In the genomic region with DNA sequence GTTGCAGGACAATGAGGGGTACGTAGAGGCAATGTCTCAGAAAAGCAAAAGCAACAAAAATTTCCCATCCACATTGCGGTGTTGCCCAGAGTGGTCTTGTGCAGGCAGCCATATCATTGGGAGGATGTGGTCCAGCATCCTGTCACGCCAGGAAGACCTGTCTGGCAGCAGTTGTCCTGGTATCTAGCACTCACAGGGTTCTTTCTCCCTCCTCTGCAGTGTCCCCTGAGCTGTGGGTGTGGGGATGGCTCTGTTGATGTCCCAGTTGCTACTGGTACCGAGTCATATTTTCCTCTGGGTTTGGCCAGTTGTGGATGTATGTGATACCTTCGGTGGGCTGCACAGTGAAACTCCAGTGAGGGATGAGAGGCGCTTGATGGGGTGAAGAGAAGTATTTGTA, we compare ENCODE assay signal across 20 mouse cellular contexts. TPM values are rescaled to one million over a fixed set of nuclear protein-coding genes. Genes with fewer than 3 reads are reported as not detected.
DNase-seq lines count a peak whose midpoint lies in the region; ATAC-seq and TF ChIP-seq lines count a peak whose summit lies in the region.
"Had no signal": no experiment of that assay in that cellular context is flagged by ENCODE, and none has a peak within 500 bp of the region (broad histone marks: within the 10 kb centered on the region; RNA-seq: fewer than 3 reads in every experiment).

No protein-coding gene starts in this region.

- no peak overlapping the region for H3K4me3 ChIP-seq in liver, embryonic 11.5 days (ENCODE audit: low read depth, low read length)
- no peak overlapping the region for H3K4me3 ChIP-seq in liver, postnatal 0 days (ENCODE audit: low read depth, low read length)
- H3K4me3 ChIP-seq in ES-Bruce4 (ENCODE audit: low read depth, low read length) = peak overlapping the region; percentile 31
- H3K4me3 ChIP-seq in liver, embryonic 15.5 days (replicated peaks) = no peak overlapping the region
- H3K4me3 ChIP-seq: erythroblast, embryonic 14.5 days; gastrocnemius, adult 2 months; limb, embryonic 15.5 days; midbrain, embryonic 10.5 days had no signal

- H3K4me2 ChIP-seq in liver, embryonic 11.5 days = no peak overlapping the region
- H3K4me2 ChIP-seq in liver, postnatal 0 days (ENCODE audit: low read depth, low read length) = no peak overlapping the region
- H3K4me2 ChIP-seq in liver, embryonic 15.5 days = no peak overlapping the region
- H3K4me2 ChIP-seq: hindbrain, embryonic 14.5 days; limb, embryonic 15.5 days had no signal

- WGBS in liver, embryonic 11.5 days = 67% methylated on average over 6 of the region's 6 CpGs
- WGBS in liver, postnatal 0 days (ENCODE audit: insufficient replicate concordance) = 67% methylated on average over 6 of the region's 6 CpGs
- 49% methylated on average over 6 of the region's 6 CpGs for WGBS in liver, embryonic 15.5 days (ENCODE audit: insufficient replicate concordance)

- no peaks in the 10 kb centered on the region for H3K27me3 ChIP-seq in liver, embryonic 11.5 days (replicated peaks; ENCODE audit: control insufficient read depth, insufficient read depth, low read length)
- H3K27me3 ChIP-seq in liver, postnatal 0 days (ENCODE audit: insufficient read depth, low read length) = no peaks in the 10 kb centered on the region
- no peaks in the 10 kb centered on the region for H3K27me3 ChIP-seq in ES-Bruce4 (ENCODE audit: control insufficient read depth, insufficient read depth, low read length, poor library complexity, severe bottlenecking)
- no peaks in the 10 kb centered on the region for H3K27me3 ChIP-seq in liver, embryonic 15.5 days
- H3K27me3 ChIP-seq: limb, embryonic 15.5 days had no signal

- no peak for ATAC-seq in liver, embryonic 11.5 days (replicated peaks; ENCODE audit: low FRiP score)
- ATAC-seq in liver, postnatal 0 days = no peak
- no peak for ATAC-seq in liver, embryonic 15.5 days (ENCODE audit: insufficient read depth)
- ATAC-seq: forebrain, postnatal 0 days had no signal

- H3K9ac ChIP-seq in liver, embryonic 11.5 days (ENCODE audit: low read depth, low read length) = no peak overlapping the region
- H3K9ac ChIP-seq in liver, postnatal 0 days (replicated peaks) = no peak overlapping the region
- peak overlapping the region; percentile 71 for H3K9ac ChIP-seq in ES-Bruce4 (ENCODE audit: low read depth, poor library complexity, severe bottlenecking)
- no peak overlapping the region for H3K9ac ChIP-seq in liver, embryonic 15.5 days
- H3K9ac ChIP-seq: forebrain, postnatal 0 days; hindbrain, embryonic 14.5 days; limb, embryonic 15.5 days had no signal

- peaks cover 20% of the 10 kb centered on the region for H3K4me1 ChIP-seq in liver, embryonic 11.5 days (replicated peaks; ENCODE audit: control insufficient read depth, insufficient read depth, low read length)
- H3K4me1 ChIP-seq in liver, postnatal 0 days (ENCODE audit: insufficient read depth) = peaks cover 14% of the 10 kb centered on the region
- H3K4me1 ChIP-seq in ES-Bruce4 (ENCODE audit: control insufficient read depth, insufficient read depth, low read length) = peaks cover 3% of the 10 kb centered on the region
- H3K4me1 ChIP-seq in liver, embryonic 15.5 days (replicated peaks) = peaks cover 54% of the 10 kb centered on the region
- H3K4me1 ChIP-seq: midbrain, embryonic 10.5 days had no signal

- TF ChIP-seq POLR2A in ES-Bruce4 (IDR thresholded peaks at IDR 0.05; ENCODE audit: insufficient read depth, low read length) = no peak

- H3K36me3 ChIP-seq in liver, embryonic 11.5 days (ENCODE audit: control insufficient read depth, insufficient read depth, low read length) = no peaks in the 10 kb centered on the region
- H3K36me3 ChIP-seq in liver, postnatal 0 days (replicated peaks; ENCODE audit: insufficient read depth, low read length) = peaks cover 3% of the 10 kb centered on the region; the same call in 1 of the 2 replicates
- no peaks in the 10 kb centered on the region for H3K36me3 ChIP-seq in ES-Bruce4 (ENCODE audit: control insufficient read depth, insufficient read depth, low read length, poor library complexity, severe bottlenecking)
- peaks cover 14% of the 10 kb centered on the region for H3K36me3 ChIP-seq in liver, embryonic 15.5 days (replicated peaks)
- H3K36me3 ChIP-seq: midbrain, embryonic 10.5 days had no signal

- TF ChIP-seq CTCF in liver, postnatal 0 days (IDR thresholded peaks at IDR 0.05; ENCODE audit: low read depth) = no peak
- TF ChIP-seq CTCF in ES-Bruce4 (IDR thresholded peaks at IDR 0.05; ENCODE audit: low read depth, low read length) = no peak

- no peaks in the 10 kb centered on the region for H3K9me3 ChIP-seq in liver, embryonic 11.5 days (ENCODE audit: control insufficient read depth, low read length)
- no peaks in the 10 kb centered on the region for H3K9me3 ChIP-seq in liver, postnatal 0 days (ENCODE audit: low read length)
- H3K9me3 ChIP-seq in ES-Bruce4 (replicated peaks; ENCODE audit: control insufficient read depth, insufficient read depth, low read length, poor library complexity, severe bottlenecking) = no peaks in the 10 kb centered on the region
- H3K9me3 ChIP-seq in liver, embryonic 15.5 days (replicated peaks) = no peaks in the 10 kb centered on the region
- H3K9me3 ChIP-seq: limb, embryonic 15.5 days; midbrain, embryonic 10.5 days had no signal

- H3K27ac ChIP-seq in liver, embryonic 11.5 days (ENCODE audit: low read depth, low read length) = peak overlapping the region; percentile 8; the same call in 1 of the 2 replicates
- H3K27ac ChIP-seq in liver, postnatal 0 days (ENCODE audit: low read depth) = no peak overlapping the region; the same call in 1 of the 2 replicates
- H3K27ac ChIP-seq in ES-Bruce4 (ENCODE audit: insufficient read depth, low read length) = peak overlapping the region; percentile 43; the same call in 1 of the 2 replicates
- peak overlapping the region; percentile 82 for H3K27ac ChIP-seq in liver, embryonic 15.5 days (replicated peaks)
- H3K27ac ChIP-seq: gastrocnemius, adult 2 months; hindbrain, embryonic 14.5 days; kidney, postnatal 0 days; limb, embryonic 15.5 days; midbrain, embryonic 10.5 days had no signal

- no peak for DNase-seq in liver, embryonic 11.5 days (ENCODE audit: low spot score)
- DNase-seq in liver, postnatal 0 days = no peak
- peak; percentile 35 for DNase-seq in thymus, postnatal 25 days
- no peak for DNase-seq in right cerebral cortex, postnatal 4 days
- no peak for DNase-seq in lung, postnatal 14 days
- no peak for DNase-seq in adrenal gland, postnatal 36 days
- DNase-seq: adrenal gland, postnatal 25 days; cerebellum, adult 2 months; forebrain, postnatal 0 days; gastrocnemius, adult 2 months; kidney, adult 11 months; lung, postnatal 10 days; right cerebral cortex, postnatal 14 days had no signal

- TF ChIP-seq EP300 in liver, postnatal 0 days (IDR thresholded peaks at IDR 0.05; ENCODE audit: low read depth) = no peak
- TF ChIP-seq EP300 in ES-Bruce4 (IDR thresholded peaks at IDR 0.05; ENCODE audit: insufficient read depth, low read depth, low read length) = no peak

RNA-seq across cellular contexts. Expression of a gene that starts 24.2 kb away (rescaled TPM):
- 63.0 and 67.2 TPM in 2 replicates for polyA plus RNA-seq in liver, embryonic 11.5 days (2014; fragmentation: Nextera tagmentation; extraction: Ambion mirVana)
- polyA plus RNA-seq in liver, postnatal 0 days (2015; fragmentation: Nextera tagmentation; extraction: Ambion mirVana) = 26.1 and 28.1 TPM in 2 replicates
- polyA plus RNA-seq in ES-Bruce4 (2011; ENCODE audit: insufficient read depth, insufficient read length, low read depth, missing spikeins) = 162 and 164 TPM in 2 replicates
- polyA plus RNA-seq in liver, embryonic 15.5 days (2015; fragmentation: Nextera tagmentation; extraction: Ambion mirVana) = 36.9 and 37.3 TPM in 2 replicates
- 10 to 100 TPM; 73.9 to 75.6 TPM for total RNA-seq in adrenal gland, postnatal 36 days (2021)
